Mouse (Mus musculus) cortical plate, adult 2 months (tissue): ENCODE data around the gene Cacna2d2. TPM values are rescaled to one million over a fixed set of nuclear protein-coding genes. Genes with fewer than 3 reads are reported as not detected.

Experiments used
- H3K27ac ChIP-seq: fragments of 200-500 bp; 2 replicates; pipeline ENCODE4 v1.5.1; 2012; ENCODE audit warnings: low read length, control low read depth, inconsistent platforms; ENCODE audit not compliant: insufficient read depth
- H3K4me1 ChIP-seq: fragments of 200-500 bp; 2 replicates; pipeline ENCODE4 v1.6.1; 2011; ENCODE audit warnings: low read length; ENCODE audit not compliant: control insufficient read depth, insufficient read depth
- H3K4me3 ChIP-seq: fragments of 200-500 bp; 2 replicates; pipeline ENCODE4 v1.5.1; 2011; ENCODE audit warnings: mild to moderate bottlenecking, low read length, control low read depth; ENCODE audit not compliant: insufficient read depth
- CTCF ChIP-seq: fragments of 200-500 bp; IDR thresholded peaks from 2 replicates; pipeline ENCODE4 v1.5.1; 2011; ENCODE audit warnings: mild to moderate bottlenecking, control low read depth, low read length; ENCODE audit not compliant: insufficient read depth; ENCODE audit errors: extremely low read depth
- POLR2A ChIP-seq: fragments of 200-500 bp; IDR thresholded peaks from 2 replicates; pipeline ENCODE4 v1.6.1; 2011; ENCODE audit warnings: mild to moderate bottlenecking, low read length, control low read depth; ENCODE audit not compliant: insufficient read depth; ENCODE audit errors: extremely low read depth
- polyA plus RNA-seq: library from polyadenylated mRNA; depleted of rRNA; stranded (reverse); fragments of >200 nt; gene quantifications from 2 replicates; pipeline ENCODE4 v1.2.3, GENCODE M21; 2012

Gene Cacna2d2
- polyA plus RNA-seq, 1 experiment, result 32.9 TPM

DNA sequence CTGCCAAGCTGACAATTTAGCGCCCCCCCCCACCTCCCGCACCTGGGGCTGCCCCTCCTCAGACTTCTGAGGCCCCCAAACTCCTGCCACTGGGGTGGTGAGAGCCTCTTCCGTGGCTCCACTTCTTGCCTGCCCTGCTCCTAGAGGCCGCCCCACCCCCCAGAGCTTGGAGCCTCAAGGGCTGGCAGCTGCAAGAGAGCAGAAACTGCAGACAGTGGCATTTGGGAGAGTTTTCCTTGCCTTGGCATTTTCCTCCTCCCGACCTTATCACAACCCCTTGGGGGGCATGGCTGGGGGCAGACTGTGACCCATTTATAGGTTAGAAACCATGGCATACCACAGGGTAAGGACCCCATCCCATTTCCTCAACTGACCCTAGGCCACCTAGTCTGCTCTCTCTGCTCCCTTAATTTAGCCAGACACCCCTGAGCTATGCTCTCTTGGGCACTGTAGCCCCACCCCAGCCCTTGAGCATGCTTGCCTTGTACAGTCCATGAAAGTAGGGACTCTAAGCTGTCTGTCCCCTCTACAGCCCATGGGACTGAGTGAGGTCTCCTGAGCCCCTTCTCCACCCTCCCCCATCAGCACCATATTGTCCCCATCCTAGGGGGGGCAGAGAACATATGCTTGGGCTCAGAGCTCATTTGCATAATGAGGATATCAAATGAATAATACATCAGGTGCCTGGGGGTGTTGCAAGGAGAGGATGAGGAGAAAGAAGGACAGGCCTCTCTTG, 29.2 kb downstream of the Cacna2d2 start:
- TF ChIP-seq CTCF (no peak), POLR2A (no peak)
- no peaks in the 10 kb centered on the region for H3K4me1 ChIP-seq
- no peak overlapping the region for H3K27ac ChIP-seq
- no peak overlapping the region for H3K4me3 ChIP-seq

- Histone ChIP-seq H3K4me1 (no peaks in the 10 kb centered on the region), H3K27ac (no peak overlapping the region), H3K4me3 (no peak overlapping the region)
- TF ChIP-seq CTCF, result no peak
These were observed 31.0 kb downstream of the Cacna2d2 start for GRCm38 (mm10) chr9:107430445-107430844.

- no peak for TF ChIP-seq CTCF
- TF ChIP-seq POLR2A, result no peak
- Histone ChIP-seq H3K27ac (no peak overlapping the region), H3K4me1 (no peaks in the 10 kb centered on the region), H3K4me3 (no peak overlapping the region)
These were observed 33.1 kb downstream of the Cacna2d2 start for GRCm38 (mm10) chr9:107432546-107432945.

DNA sequence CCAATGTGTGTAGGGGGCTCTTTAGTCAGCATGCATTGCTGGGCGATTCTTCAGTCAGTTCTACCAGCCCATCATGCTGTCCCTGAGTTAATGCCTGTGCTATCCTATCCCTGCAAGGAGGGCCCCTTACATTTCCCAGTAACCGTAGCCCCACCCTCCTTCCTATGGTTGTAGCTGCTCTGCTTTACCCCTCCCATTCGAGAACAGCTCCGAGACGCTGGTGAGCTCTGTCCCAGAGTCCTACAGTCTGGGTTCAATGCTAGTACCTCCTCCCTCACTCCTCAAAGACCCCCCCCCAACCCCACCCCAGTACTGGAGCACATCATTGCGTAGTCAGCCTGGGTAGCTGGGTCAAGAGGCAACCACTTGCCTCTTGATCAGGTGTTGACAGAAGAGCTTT, 35.4 kb downstream of the Cacna2d2 start:
- no peak overlapping the region for H3K27ac ChIP-seq
- TF ChIP-seq POLR2A, result no peak
- no peak for TF ChIP-seq CTCF
- H3K4me1 ChIP-seq, result no peaks in the 10 kb centered on the region

GRCm38 (mm10) chr9:107435285-107435684, 35.9 kb downstream of the Cacna2d2 start:
- TF ChIP-seq CTCF, result no peak
- no peak for TF ChIP-seq POLR2A
- Histone ChIP-seq H3K4me1 (no peaks in the 10 kb centered on the region), H3K4me3 (no peak overlapping the region), H3K27ac (no peak overlapping the region)

More for the DNA sequence above, 35.4 kb downstream of the Cacna2d2 start:
- H3K4me3 ChIP-seq, result no peak overlapping the region

DNA sequence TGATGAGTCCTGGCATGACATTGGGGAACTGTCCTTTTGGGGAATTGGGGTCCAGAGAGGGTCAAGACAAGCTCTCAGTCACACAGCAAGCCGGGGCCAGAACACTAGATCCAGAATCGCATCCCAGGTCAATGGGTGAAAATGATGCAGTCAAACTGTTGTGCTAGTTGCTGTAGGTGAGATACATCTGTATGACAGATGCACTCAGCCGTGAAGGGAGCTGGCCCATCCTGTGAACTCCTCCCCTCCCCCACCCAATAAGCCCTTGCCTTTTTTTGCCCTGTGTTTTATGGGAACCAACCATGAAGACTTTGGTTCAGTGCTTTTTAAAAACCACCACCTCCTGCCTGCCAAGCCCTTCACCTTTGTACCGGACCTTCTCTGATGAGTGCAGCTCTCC, 43.5 kb downstream of the Cacna2d2 start:
- no peaks in the 10 kb centered on the region for H3K4me1 ChIP-seq
- no peak overlapping the region for H3K27ac ChIP-seq
- TF ChIP-seq POLR2A (no peak), CTCF (no peak)
- no peak overlapping the region for H3K4me3 ChIP-seq

DNA sequence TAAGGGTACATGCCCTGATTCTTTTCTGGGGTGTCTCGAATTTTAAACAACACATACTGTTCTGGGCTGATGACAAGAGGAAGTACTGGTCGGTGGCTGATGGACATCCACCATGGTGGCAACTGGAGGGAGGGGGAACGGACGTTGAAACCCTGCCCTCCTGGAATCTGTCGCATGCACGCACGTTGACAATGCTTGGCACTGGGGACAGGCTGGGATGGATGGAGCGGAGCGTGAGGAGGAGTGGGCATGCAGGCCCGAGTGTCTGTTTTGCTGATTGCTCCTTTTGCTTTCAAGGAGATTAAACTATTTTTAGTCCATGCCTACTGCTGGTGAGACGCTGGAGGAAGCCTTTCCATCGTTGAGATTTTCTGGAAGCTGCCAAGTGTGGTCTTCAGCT, 43.9 kb downstream of the Cacna2d2 start:
- H3K27ac ChIP-seq, result no peak overlapping the region
- TF ChIP-seq CTCF (no peak), POLR2A (no peak)

DNA sequence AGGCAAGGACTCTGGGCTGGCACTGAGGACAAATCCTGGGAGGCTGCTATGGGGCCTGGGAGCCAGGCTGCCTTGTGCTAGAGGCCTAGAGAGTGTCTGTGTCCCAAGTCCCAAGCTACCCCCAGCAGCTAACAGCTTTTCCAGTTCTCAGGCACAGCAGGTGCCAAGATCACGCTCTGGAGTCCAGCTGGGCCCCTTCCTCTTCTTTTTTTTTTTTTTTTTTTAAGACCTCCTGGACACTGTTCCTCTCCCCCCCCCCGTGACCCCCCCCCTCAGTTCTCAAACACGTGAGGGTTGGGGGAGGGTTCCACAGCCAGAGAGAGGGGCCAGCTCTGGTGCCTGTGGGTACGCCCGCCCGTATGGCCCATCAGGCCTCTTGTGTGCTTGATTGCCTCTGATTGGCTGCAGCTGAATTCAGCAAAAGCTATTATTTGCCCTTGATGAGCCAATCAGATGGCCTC, 45.6 kb downstream of the Cacna2d2 start:
- H3K4me3 ChIP-seq, result no peak overlapping the region
- 0 out of 2 replicates have a peak, but pooled peaks cover 2% of the 10 kb centered on the region for H3K4me1 ChIP-seq
- TF ChIP-seq POLR2A (no peak), CTCF (no peak)
- no peak overlapping the region for H3K27ac ChIP-seq

More for the DNA sequence above, 43.9 kb downstream of the Cacna2d2 start:
- Histone ChIP-seq H3K4me1 (no peaks in the 10 kb centered on the region), H3K4me3 (no peak overlapping the region)

DNA sequence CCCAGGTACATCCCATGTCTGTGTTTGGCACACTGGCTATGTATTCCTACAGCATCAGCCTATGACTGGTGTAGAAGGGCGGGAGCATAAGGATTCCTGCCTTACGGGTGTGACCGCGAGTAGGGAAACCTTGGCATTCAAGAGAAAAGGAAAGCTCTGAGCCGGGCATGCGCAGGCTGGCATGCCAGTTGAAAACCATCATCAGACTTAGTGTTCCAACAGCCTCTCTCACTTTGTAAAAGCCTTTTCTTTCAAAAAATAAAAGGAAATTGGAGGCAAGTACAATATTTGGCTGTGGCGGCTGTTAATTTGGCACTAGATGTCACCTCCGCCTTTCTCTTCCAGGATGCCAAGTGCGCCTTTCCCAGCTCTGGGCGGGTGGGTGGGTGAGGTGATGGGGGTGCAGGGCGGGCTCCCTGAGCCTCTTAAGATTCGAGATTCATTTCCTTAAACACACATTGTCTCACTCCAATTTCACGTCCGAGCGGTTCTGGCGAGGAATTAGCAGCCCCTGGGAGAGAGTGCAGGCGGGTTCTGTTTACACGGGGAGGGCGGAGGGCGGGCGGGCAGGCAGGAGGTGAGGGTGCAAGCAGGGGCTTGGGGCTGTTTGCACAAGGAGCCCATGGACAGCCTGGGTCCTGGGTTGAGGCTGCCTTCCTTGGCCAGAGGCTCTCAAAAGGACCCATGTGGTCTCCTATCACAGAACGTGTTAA, 49.5 kb downstream of the Cacna2d2 start:
- no peak overlapping the region for H3K27ac ChIP-seq
- H3K4me1 ChIP-seq, result 0 out of 2 replicates have a peak, but pooled peaks cover 2% of the 10 kb centered on the region
- no peak overlapping the region for H3K4me3 ChIP-seq
- no peak for TF ChIP-seq CTCF
- TF ChIP-seq POLR2A, result no peak

GRCm38 (mm10) chr9:107451400-107451799, 52.0 kb downstream of the Cacna2d2 start:
- Histone ChIP-seq H3K4me3 (no peak overlapping the region), H3K4me1 (0 out of 2 replicates have a peak, but pooled peaks cover 2% of the 10 kb centered on the region), H3K27ac (no peak overlapping the region)
- TF ChIP-seq POLR2A (no peak), CTCF (no peak)
